Mouse (Mus musculus): ENCODE measurements around the gene Fam221b.

- TF ChIP-seq CTCF (IDR thresholded peaks at IDR 0.05; ENCODE audit: control insufficient read depth, insufficient read depth, insufficient read length) (no peak), MYOD1 (IDR thresholded peaks at IDR 0.05; ENCODE audit: control insufficient read depth, insufficient read length, low read depth) (no peak), MYOG (IDR thresholded peaks at IDR 0.05; ENCODE audit: control insufficient read depth, extremely low read depth, insufficient read length) (no peak), CEBPB (IDR thresholded peaks at IDR 0.05; ENCODE audit: low read depth) (no peak), MAX (IDR thresholded peaks at IDR 0.05) (no peak)
These were observed 16.2 kb downstream of the Fam221b start for GRCm38 (mm10) chr4:43652726-43653125.
